Mouse (Mus musculus): Measurements from ENCODE around the gene Psat1.

DNA sequence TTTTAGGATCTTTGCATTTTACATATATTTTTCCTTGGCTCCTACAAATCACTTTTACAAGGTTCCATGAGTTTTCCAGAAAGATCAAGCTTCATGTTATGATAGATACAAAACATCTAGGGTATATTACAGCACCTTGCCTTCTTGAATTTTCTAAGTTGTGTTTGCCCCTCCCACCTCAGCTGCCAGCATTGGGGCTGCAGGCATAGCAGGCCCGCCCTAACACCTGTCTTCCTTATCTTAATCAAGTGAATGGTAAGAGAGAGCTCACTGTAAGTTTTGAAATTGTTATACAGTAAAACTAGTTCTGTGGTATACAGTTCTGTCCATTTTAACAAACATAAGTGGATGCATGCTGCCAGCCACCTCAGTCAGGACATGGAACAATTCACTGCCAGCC is 1.7 kb upstream of the Psat1 start:
- no peak for TF ChIP-seq CTCF (IDR thresholded peaks at IDR 0.05; ENCODE audit: low read depth)
- no peak for TF ChIP-seq EP300 (IDR thresholded peaks at IDR 0.05; ENCODE audit: low read depth)

Data from liver, embryonic 14.5 days (tissue).